Mouse (Mus musculus) heart, adult 2 months (tissue): ENCODE data around the gene Ccdc12.

Experiments
- CTCF ChIP-seq: fragments of 200-600 bp; IDR thresholded peaks from 2 replicates; pipeline ENCODE4 v1.8.1; 2022; ENCODE audit warnings: antibody characterized with exemption, mild to moderate bottlenecking, moderate library complexity
- POLR2A ChIP-seq: fragments of 200-500 bp; IDR thresholded peaks from 2 replicates; pipeline ENCODE4 v1.6.1; 2011; ENCODE audit warnings: mild to moderate bottlenecking, low read depth, low read length, control low read depth; ENCODE audit not compliant: insufficient read depth

- no peak for TF ChIP-seq POLR2A
- no peak for TF ChIP-seq CTCF
Observed at GRCm38 (mm10) chr9:110632671-110633070, 23.6 kb upstream of the Ccdc12 start.
